ENCODE assay signal across 8 mouse cellular contexts in genomic region chr3:97585383-97586160, GRCm38 (mm10). TPM values are rescaled to one million over a fixed set of nuclear protein-coding genes. Genes with fewer than 3 reads are reported as not detected.
DNase-seq lines count a peak whose midpoint lies in the region; ATAC-seq and TF ChIP-seq lines count a peak whose summit lies in the region.

No protein-coding gene starts in this region.

- H3K27ac ChIP-seq in forebrain, embryonic 10.5 days, result no peak overlapping the region
- H3K27ac ChIP-seq in liver, postnatal 0 days (ENCODE audit: low read depth), result no peak overlapping the region

- peak overlapping the region; percentile 59 for H3K4me2 ChIP-seq in liver, postnatal 0 days (ENCODE audit: low read depth, low read length)

- no peak overlapping the region for H3K9ac ChIP-seq in liver, postnatal 0 days (replicated peaks)

- intact Hi-C loops in heart, postnatal 14 days (cut with DNase I), result loop anchor here (1.0 to 5.0 kb wide), 3 partner anchors 191 to 645 kb away; no protein-coding TSS in a partner anchor

- no peak for TF ChIP-seq EP300 in liver, postnatal 0 days (IDR thresholded peaks at IDR 0.05; ENCODE audit: low read depth)

- peaks cover 4% of the 10 kb centered on the region; the same call in 1 of the 2 replicates for H3K27me3 ChIP-seq in E14TG2a.4 (ENCODE audit: insufficient read depth, low read length)
- no peaks in the 10 kb centered on the region for H3K27me3 ChIP-seq in forebrain, embryonic 10.5 days (ENCODE audit: poor library complexity, severe bottlenecking)
- H3K27me3 ChIP-seq in liver, postnatal 0 days (ENCODE audit: insufficient read depth, low read length), result no peaks in the 10 kb centered on the region

- peak; percentile 55 for DNase-seq in c-Kit-positive CD71-negative TER-119-negative erythroid progenitor cells, embryonic 14.5 days (ENCODE audit: low read depth)
- DNase-seq in forebrain, embryonic 10.5 days (ENCODE audit: extremely low spot score, low spot score), result peak; percentile 78
- DNase-seq in heart, postnatal 14 days, result peak; percentile 73 to 82
- peak; percentile 88 to 90 for DNase-seq in kidney, postnatal 4 days
- DNase-seq in liver, postnatal 0 days, result peak; percentile 80
- DNase-seq in testis, postnatal 14 days (ENCODE audit: low spot score), result peak; percentile 48

- H3K9me3 ChIP-seq in E14TG2a.4 (ENCODE audit: low read length), result 0 out of 2 replicates have a peak, but pooled peaks cover 4% of the 10 kb centered on the region
- no peaks in the 10 kb centered on the region; the same call in 1 of the 2 replicates for H3K9me3 ChIP-seq in forebrain, embryonic 10.5 days
- no peaks in the 10 kb centered on the region for H3K9me3 ChIP-seq in liver, postnatal 0 days (ENCODE audit: low read length)

- peak; percentile 52 for TF ChIP-seq CTCF in E14TG2a.4 (conservative IDR thresholded peaks at IDR 0.05; ENCODE audit: low read length)
- peak; percentile 87 for TF ChIP-seq CTCF in liver, postnatal 0 days (IDR thresholded peaks at IDR 0.05; ENCODE audit: low read depth)

- H3K4me3 ChIP-seq in E14TG2a.4 (replicated peaks; ENCODE audit: low read length), result no peak overlapping the region
- no peak overlapping the region for H3K4me3 ChIP-seq in forebrain, embryonic 10.5 days
- peak overlapping the region; percentile 17; the same call in 1 of the 2 replicates for H3K4me3 ChIP-seq in liver, postnatal 0 days (ENCODE audit: low read depth, low read length)

- WGBS in forebrain, embryonic 10.5 days, result 75% methylated on average over 18 of the region's 18 CpGs
- 58% methylated on average over 18 of the region's 18 CpGs for WGBS in liver, postnatal 0 days (ENCODE audit: insufficient replicate concordance)

- ATAC-seq in liver, postnatal 0 days, result peak; percentile 72
- peak; percentile 53; the same call in 1 of the 2 replicates for ATAC-seq in neutrophil, adult 5-6 weeks (ENCODE audit: extremely low read depth, insufficient number of reproducible peaks, low FRiP score, poor library complexity, severe bottlenecking)

- peaks cover 93% of the 10 kb centered on the region for H3K36me3 ChIP-seq in E14TG2a.4 (ENCODE audit: insufficient read depth, low read length)
- peaks cover 69% of the 10 kb centered on the region for H3K36me3 ChIP-seq in forebrain, embryonic 10.5 days (replicated peaks)
- H3K36me3 ChIP-seq in liver, postnatal 0 days (replicated peaks; ENCODE audit: insufficient read depth, low read length), result peaks cover 37% of the 10 kb centered on the region

- H3K4me1 ChIP-seq in E14TG2a.4 (replicated peaks; ENCODE audit: low read depth, low read length), result peaks cover 16% of the 10 kb centered on the region
- no peaks in the 10 kb centered on the region; the same call in 1 of the 2 replicates for H3K4me1 ChIP-seq in forebrain, embryonic 10.5 days
- no peaks in the 10 kb centered on the region for H3K4me1 ChIP-seq in liver, postnatal 0 days (ENCODE audit: insufficient read depth)

RNA-seq across cellular contexts. Expression of gene Chd1l, which starts 24.4 kb away (rescaled TPM):
- 24.7 and 27.0 TPM in 2 replicates for polyA plus RNA-seq in forebrain, embryonic 10.5 days (2016; fragmentation: Nextera tagmentation; extraction: Ambion mirVana)
- 10 to 100 TPM in 1 of 2 experiments, 1 to 10 TPM in 1; 9.3 to 10.1 TPM for total RNA-seq in heart, postnatal 14 days (2021)
- polyA plus RNA-seq in liver, postnatal 0 days (2015; fragmentation: Nextera tagmentation; extraction: Ambion mirVana), result 6.0 and 7.1 TPM in 2 replicates
- 39.8 and 42.0 TPM in 2 replicates for total RNA-seq in neutrophil, adult 5-6 weeks (2017)

RNA-seq across cellular contexts. Expression of gene Fmo5, which starts 43.0 kb away (rescaled TPM):
- 0.48 and 0.86 TPM in 2 replicates for polyA plus RNA-seq in forebrain, embryonic 10.5 days (2016; fragmentation: Nextera tagmentation; extraction: Ambion mirVana)
- total RNA-seq in heart, postnatal 14 days (2021), result 1 to 10 TPM; 8.0 to 9.6 TPM
- polyA plus RNA-seq in liver, postnatal 0 days (2015; fragmentation: Nextera tagmentation; extraction: Ambion mirVana), result 67.6 and 82.4 TPM in 2 replicates
- total RNA-seq in neutrophil, adult 5-6 weeks (2017), result 14.2 TPM in 2 replicates
